Mouse (Mus musculus): ENCODE measurements around the gene Smn1. TPM values are rescaled to one million over a fixed set of nuclear protein-coding genes. Genes with fewer than 3 reads are reported as not detected.
"Not testable (repeated sequence)": the region's sequence is repeated elsewhere in the genome, so short reads cannot be mapped to it uniquely, and the experiment has no call there.

The Smn1 gene
- total RNA-seq (2015) (91.6 and 107 TPM in 2 replicates), total RNA-seq (2017) (67.9 and 72.2 TPM in 2 replicates)

- peak; percentile 100 for ATAC-seq (replicated peaks; ENCODE audit: poor library complexity)
Measured at GRCm38 (mm10) chr13:100124423-100125257, at the start of gene Smn1. Smn1 (plus strand) TSS chr13:100124852.

GRCm38 (mm10) chr13:100098808-100099207 is 25.8 kb upstream of the Smn1 start:
- ATAC-seq (replicated peaks; ENCODE audit: poor library complexity) = peak; percentile 12; the same call in 1 of the 2 replicates

- 0 out of 2 replicates have a peak, but pooled peaks have one; percentile 0 for ATAC-seq (replicated peaks; ENCODE audit: poor library complexity)
Measured at GRCm38 (mm10) chr13:100103052-100103658, 21.5 kb upstream of the Smn1 start.

GRCm38 (mm10) chr13:100103748-100104254 is 20.9 kb upstream of the Smn1 start, which contains the start of gene Bdp1:
Bdp1 (minus strand) TSS chr13:100104070.
- peak; percentile 81 for ATAC-seq (replicated peaks; ENCODE audit: poor library complexity)

GRCm38 (mm10) chr13:100107652-100108472 is 16.8 kb upstream of the Smn1 start, which contains the start of gene Serf1:
Serf1 (plus strand) TSS chr13:100108012.
- peak; percentile 53 for ATAC-seq (replicated peaks; ENCODE audit: poor library complexity)

GRCm38 (mm10) chr13:100112218-100112972 is 12.3 kb upstream of the Smn1 start:
- ATAC-seq (replicated peaks; ENCODE audit: poor library complexity) = 0 out of 2 replicates have a peak, but pooled peaks have one; percentile 38

- ATAC-seq (replicated peaks; ENCODE audit: poor library complexity) = no peak
Measured at GRCm38 (mm10) chr13:100123970-100124369, 682 bp upstream of the Smn1 start.

GRCm38 (mm10) chr13:100125258-100125643 is 599 bp downstream of the Smn1 start:
- 0 out of 2 replicates have a peak, but pooled peaks have one; percentile 1 for ATAC-seq (replicated peaks; ENCODE audit: poor library complexity)

- ATAC-seq (replicated peaks; ENCODE audit: poor library complexity) = peak; percentile 93
Measured at GRCm38 (mm10) chr13:100141646-100142314, 17.1 kb downstream of the Smn1 start.

- ATAC-seq (replicated peaks; ENCODE audit: poor library complexity) = peak; percentile 98
Measured at GRCm38 (mm10) chr13:100152659-100153058, 28.0 kb downstream of the Smn1 start.

GRCm38 (mm10) chr13:100156624-100157023 is 32.0 kb downstream of the Smn1 start:
- ATAC-seq (replicated peaks; ENCODE audit: poor library complexity) = no peak; the same call in 1 of the 2 replicates

- not testable (repeated sequence) for ATAC-seq (replicated peaks; ENCODE audit: poor library complexity)
Measured at GRCm38 (mm10) chr13:100161171-100161870, 36.7 kb downstream of the Smn1 start.

GRCm38 (mm10) chr13:100162467-100162866 is 37.8 kb downstream of the Smn1 start:
- ATAC-seq (replicated peaks; ENCODE audit: poor library complexity) = not testable (repeated sequence)

GRCm38 (mm10) chr13:100166378-100166777 is 41.7 kb downstream of the Smn1 start:
- ATAC-seq (replicated peaks; ENCODE audit: poor library complexity) = not testable (repeated sequence)

GRCm38 (mm10) chr13:100174360-100174759 is 49.7 kb downstream of the Smn1 start:
- not testable (repeated sequence) for ATAC-seq (replicated peaks; ENCODE audit: poor library complexity)

GRCm38 (mm10) chr13:100183111-100183510 is 58.5 kb downstream of the Smn1 start:
- peak; percentile 99 for ATAC-seq (replicated peaks; ENCODE audit: poor library complexity)
